Mouse (Mus musculus): ENCODE results near the gene Adap1. TPM values are rescaled to one million over a fixed set of nuclear protein-coding genes. Genes with fewer than 3 reads are reported as not detected.
A peak's percentile ranks its signal among the peaks of the same experiment; 100 is the strongest.

Adap1 gene
- polyA plus RNA-seq, 1 experiment from 2014 or later, result 12.8 TPM

DNA sequence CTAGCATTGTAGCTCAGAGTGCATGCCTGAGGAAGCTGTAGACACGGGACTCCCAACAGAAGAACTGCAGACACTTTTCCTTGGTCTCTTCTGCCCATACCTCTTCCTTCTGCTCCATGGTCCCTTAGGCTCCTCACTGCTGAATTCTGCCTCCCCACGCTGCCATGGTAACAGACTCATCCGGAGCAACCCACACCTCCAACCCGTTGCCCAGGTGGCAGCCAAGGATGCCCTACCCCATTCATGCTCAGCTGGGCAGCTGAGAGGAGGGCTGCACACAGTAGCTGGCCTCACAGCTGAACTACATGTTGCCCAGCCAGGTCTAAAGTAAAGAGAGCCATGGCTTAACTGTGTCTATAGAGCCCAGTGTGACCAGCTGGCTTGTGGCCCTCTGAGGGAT is 36.8 kb downstream of the Adap1 start:
- Histone ChIP-seq H3K4me2 (ENCODE audit: low read length) (no peak overlapping the region), H3K27me3 (replicated peaks; ENCODE audit: control insufficient read depth, insufficient read depth, low read length) (no peaks in the 10 kb centered on the region), H3K4me1 (ENCODE audit: control insufficient read depth, insufficient read depth, low read length) (no peaks in the 10 kb centered on the region), H3K4me3 (ENCODE audit: low read depth, low read length) (no peak overlapping the region), H3K36me3 (ENCODE audit: control insufficient read depth, insufficient read depth, low read length) (no peaks in the 10 kb centered on the region), H3K27ac (ENCODE audit: low read depth, low read length) (no peak overlapping the region), H3K9me3 (replicated peaks; ENCODE audit: control insufficient read depth, low read length) (no peaks in the 10 kb centered on the region), H3K9ac (ENCODE audit: low read length) (no peak overlapping the region)
- DNase-seq (ENCODE audit: low spot score) (no peak), ATAC-seq (no peak)
- WGBS, result 79% methylated on average over 4 of the region's 4 CpGs

DNA sequence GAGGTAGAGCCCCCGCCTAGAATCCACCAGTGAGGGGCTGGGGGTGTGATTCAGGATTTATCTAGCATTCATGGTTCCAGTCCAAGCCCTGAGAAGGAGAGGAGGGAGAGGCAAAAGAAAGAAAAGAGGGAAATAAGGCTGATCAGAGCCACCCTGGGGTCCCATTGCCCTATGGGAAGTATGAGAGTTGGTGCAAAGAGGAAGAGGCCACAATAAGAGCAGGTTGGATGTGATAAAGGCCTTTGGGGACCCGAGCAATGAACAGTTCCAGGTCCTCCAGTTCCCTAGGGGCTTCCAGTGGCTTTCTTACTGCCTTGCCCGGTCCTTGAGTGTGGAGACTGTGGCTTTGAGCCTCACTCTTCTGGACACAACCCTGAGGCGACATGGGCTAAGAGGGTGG is 37.6 kb downstream of the Adap1 start:
- H3K27me3 ChIP-seq (replicated peaks; ENCODE audit: control insufficient read depth, insufficient read depth, low read length), result no peaks in the 10 kb centered on the region
- no peak overlapping the region for H3K27ac ChIP-seq (ENCODE audit: low read depth, low read length)
- H3K9ac ChIP-seq (ENCODE audit: low read length), result no peak overlapping the region
- no peaks in the 10 kb centered on the region for H3K4me1 ChIP-seq (ENCODE audit: control insufficient read depth, insufficient read depth, low read length)
- 88% methylated on average over 4 of the region's 4 CpGs for WGBS
- H3K36me3 ChIP-seq (ENCODE audit: control insufficient read depth, insufficient read depth, low read length), result no peaks in the 10 kb centered on the region
- H3K4me2 ChIP-seq (ENCODE audit: low read length), result no peak overlapping the region
- no peak for ATAC-seq
- no peak for DNase-seq (ENCODE audit: low spot score)
- no peaks in the 10 kb centered on the region for H3K9me3 ChIP-seq (replicated peaks; ENCODE audit: control insufficient read depth, low read length)
- H3K4me3 ChIP-seq (ENCODE audit: low read depth, low read length), result no peak overlapping the region

GRCm38 (mm10) chr5:139287099-139287498 is 38.3 kb downstream of the Adap1 start:
- DNase-seq (ENCODE audit: low spot score), result no peak
- Histone ChIP-seq H3K4me1 (ENCODE audit: control insufficient read depth, insufficient read depth, low read length) (no peaks in the 10 kb centered on the region), H3K4me3 (ENCODE audit: low read depth, low read length) (no peak overlapping the region), H3K9me3 (replicated peaks; ENCODE audit: control insufficient read depth, low read length) (no peaks in the 10 kb centered on the region), H3K4me2 (ENCODE audit: low read length) (no peak overlapping the region), H3K9ac (ENCODE audit: low read length) (no peak overlapping the region), H3K36me3 (ENCODE audit: control insufficient read depth, insufficient read depth, low read length) (no peaks in the 10 kb centered on the region), H3K27ac (ENCODE audit: low read depth, low read length) (no peak overlapping the region), H3K27me3 (replicated peaks; ENCODE audit: control insufficient read depth, insufficient read depth, low read length) (no peaks in the 10 kb centered on the region)
- ATAC-seq, result no peak
- 93% methylated on average over 5 of the region's 5 CpGs for WGBS

DNA sequence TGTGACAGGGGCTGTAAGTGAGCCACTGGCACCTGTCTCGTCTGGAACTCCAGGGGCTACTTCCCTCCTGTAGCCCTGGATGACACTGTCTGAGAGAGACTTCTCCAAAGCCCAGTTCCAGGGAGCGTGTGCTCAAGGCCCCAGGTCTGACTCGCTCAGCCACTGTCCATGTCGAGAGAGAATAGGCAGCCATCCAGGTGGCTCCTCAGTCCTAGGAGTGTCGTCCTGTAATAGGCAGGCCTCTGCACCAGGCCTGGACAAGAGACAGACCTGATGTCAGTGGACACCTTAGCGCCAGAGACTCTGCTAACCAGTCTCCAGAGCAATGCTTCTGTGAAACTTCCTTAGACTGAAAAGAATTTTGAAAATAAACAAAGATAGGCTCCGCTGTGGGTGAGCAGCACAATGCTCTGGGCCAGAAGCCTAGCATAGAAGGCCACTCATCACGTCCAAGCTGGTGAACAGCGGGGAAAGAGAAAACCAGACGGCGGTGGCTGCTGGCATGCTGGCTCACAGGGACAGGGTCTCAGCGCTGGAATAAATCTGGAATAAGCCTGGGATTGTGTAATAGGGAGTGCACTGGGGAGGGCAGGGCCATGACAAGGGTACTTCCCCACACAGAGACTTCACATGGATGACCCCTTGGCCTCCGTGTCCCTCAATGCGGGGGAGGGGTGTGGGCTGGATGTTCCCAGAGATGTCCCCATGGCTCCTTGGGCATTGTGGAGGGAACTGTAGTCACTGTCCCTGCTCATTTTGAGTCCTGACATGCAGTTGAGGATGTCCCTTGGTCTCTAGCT is 39.1 kb downstream of the Adap1 start:
- Histone ChIP-seq H3K4me3 (ENCODE audit: low read depth, low read length) (no peak overlapping the region), H3K4me1 (ENCODE audit: control insufficient read depth, insufficient read depth, low read length) (no peaks in the 10 kb centered on the region), H3K4me2 (ENCODE audit: low read length) (no peak overlapping the region), H3K36me3 (ENCODE audit: control insufficient read depth, insufficient read depth, low read length) (no peaks in the 10 kb centered on the region), H3K27ac (ENCODE audit: low read depth, low read length) (no peak overlapping the region), H3K9ac (ENCODE audit: low read length) (no peak overlapping the region), H3K27me3 (replicated peaks; ENCODE audit: control insufficient read depth, insufficient read depth, low read length) (no peaks in the 10 kb centered on the region), H3K9me3 (replicated peaks; ENCODE audit: control insufficient read depth, low read length) (no peaks in the 10 kb centered on the region)
- 81% methylated on average over 14 of the region's 14 CpGs for WGBS
- no peak for ATAC-seq
- DNase-seq (ENCODE audit: low spot score), result no peak

GRCm38 (mm10) chr5:139285383-139286067 is 39.9 kb downstream of the Adap1 start:
- 48% methylated on average over 8 of the region's 8 CpGs for WGBS
- no peak overlapping the region for H3K9ac ChIP-seq (ENCODE audit: low read length)

DNA sequence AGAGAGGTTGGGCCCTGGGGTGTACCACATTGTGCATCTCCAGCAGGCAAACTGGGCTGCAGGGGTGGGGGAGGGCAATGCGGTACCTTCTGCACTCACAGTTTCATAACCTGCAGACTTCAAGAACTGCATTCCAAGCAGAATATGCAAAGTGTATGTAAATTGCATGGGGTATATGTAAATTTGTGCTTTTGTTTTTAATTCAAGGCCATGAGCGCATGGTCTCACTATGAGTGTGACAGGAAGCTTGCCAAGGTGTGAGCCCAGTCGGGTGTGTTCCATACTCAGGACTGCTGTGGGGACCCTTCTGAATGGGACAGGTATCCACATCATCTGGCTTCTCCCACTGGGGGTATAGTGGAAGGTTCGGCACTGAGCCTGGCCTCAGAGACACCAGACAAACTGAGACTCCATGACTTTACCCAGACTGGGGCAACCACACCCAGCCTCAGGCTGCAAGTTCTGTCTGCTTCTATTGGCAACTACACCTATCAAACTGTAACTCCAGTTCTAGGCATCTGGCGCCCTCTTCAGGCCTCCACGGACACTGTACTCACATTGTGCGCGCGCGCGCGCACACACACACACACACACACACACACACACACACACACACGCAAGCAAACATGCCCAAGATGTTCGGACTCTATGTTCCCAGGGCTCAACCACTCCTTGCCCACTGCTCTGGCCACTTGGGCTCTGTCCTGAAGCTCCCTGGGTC is 41.8 kb downstream of the Adap1 start:
- Histone ChIP-seq H3K27ac (ENCODE audit: low read depth, low read length) (no peak overlapping the region), H3K4me3 (ENCODE audit: low read depth, low read length) (no peak overlapping the region), H3K4me2 (ENCODE audit: low read length) (no peak overlapping the region), H3K27me3 (replicated peaks; ENCODE audit: control insufficient read depth, insufficient read depth, low read length) (no peaks in the 10 kb centered on the region), H3K4me1 (ENCODE audit: control insufficient read depth, insufficient read depth, low read length) (no peaks in the 10 kb centered on the region), H3K9ac (ENCODE audit: low read length) (no peak overlapping the region), H3K9me3 (replicated peaks; ENCODE audit: control insufficient read depth, low read length) (no peaks in the 10 kb centered on the region), H3K36me3 (ENCODE audit: control insufficient read depth, insufficient read depth, low read length) (no peaks in the 10 kb centered on the region)
- ATAC-seq, result no peak
- WGBS, result 93% methylated on average over 14 of the region's 14 CpGs
- DNase-seq (ENCODE audit: low spot score), result no peak

More at GRCm38 (mm10) chr5:139285383-139286067, 39.9 kb downstream of the Adap1 start:
- Histone ChIP-seq H3K4me2 (ENCODE audit: low read length) (no peak overlapping the region), H3K27ac (ENCODE audit: low read depth, low read length) (no peak overlapping the region), H3K4me3 (ENCODE audit: low read depth, low read length) (no peak overlapping the region), H3K9me3 (replicated peaks; ENCODE audit: control insufficient read depth, low read length) (no peaks in the 10 kb centered on the region), H3K4me1 (ENCODE audit: control insufficient read depth, insufficient read depth, low read length) (no peaks in the 10 kb centered on the region), H3K27me3 (replicated peaks; ENCODE audit: control insufficient read depth, insufficient read depth, low read length) (no peaks in the 10 kb centered on the region), H3K36me3 (ENCODE audit: control insufficient read depth, insufficient read depth, low read length) (no peaks in the 10 kb centered on the region)
- DNase-seq (ENCODE audit: low spot score) (no peak), ATAC-seq (no peak)

- no peak overlapping the region for H3K4me3 ChIP-seq (ENCODE audit: low read depth, low read length)
- peak; percentile 52 for ATAC-seq
- DNase-seq (ENCODE audit: low spot score), result peak; percentile 84
- 5% methylated on average over 15 of the region's 15 CpGs for WGBS
- H3K36me3 ChIP-seq (ENCODE audit: control insufficient read depth, insufficient read depth, low read length), result no peaks in the 10 kb centered on the region
- no peak overlapping the region for H3K4me2 ChIP-seq (ENCODE audit: low read length)
- no peaks in the 10 kb centered on the region for H3K27me3 ChIP-seq (replicated peaks; ENCODE audit: control insufficient read depth, insufficient read depth, low read length)
- H3K4me1 ChIP-seq (ENCODE audit: control insufficient read depth, insufficient read depth, low read length), result no peaks in the 10 kb centered on the region
- H3K9me3 ChIP-seq (replicated peaks; ENCODE audit: control insufficient read depth, low read length), result no peaks in the 10 kb centered on the region
- no peak overlapping the region for H3K27ac ChIP-seq (ENCODE audit: low read depth, low read length)
- no peak overlapping the region for H3K9ac ChIP-seq (ENCODE audit: low read length)
These were observed 43.2 kb downstream of the Adap1 start for GRCm38 (mm10) chr5:139282191-139282590.

DNA sequence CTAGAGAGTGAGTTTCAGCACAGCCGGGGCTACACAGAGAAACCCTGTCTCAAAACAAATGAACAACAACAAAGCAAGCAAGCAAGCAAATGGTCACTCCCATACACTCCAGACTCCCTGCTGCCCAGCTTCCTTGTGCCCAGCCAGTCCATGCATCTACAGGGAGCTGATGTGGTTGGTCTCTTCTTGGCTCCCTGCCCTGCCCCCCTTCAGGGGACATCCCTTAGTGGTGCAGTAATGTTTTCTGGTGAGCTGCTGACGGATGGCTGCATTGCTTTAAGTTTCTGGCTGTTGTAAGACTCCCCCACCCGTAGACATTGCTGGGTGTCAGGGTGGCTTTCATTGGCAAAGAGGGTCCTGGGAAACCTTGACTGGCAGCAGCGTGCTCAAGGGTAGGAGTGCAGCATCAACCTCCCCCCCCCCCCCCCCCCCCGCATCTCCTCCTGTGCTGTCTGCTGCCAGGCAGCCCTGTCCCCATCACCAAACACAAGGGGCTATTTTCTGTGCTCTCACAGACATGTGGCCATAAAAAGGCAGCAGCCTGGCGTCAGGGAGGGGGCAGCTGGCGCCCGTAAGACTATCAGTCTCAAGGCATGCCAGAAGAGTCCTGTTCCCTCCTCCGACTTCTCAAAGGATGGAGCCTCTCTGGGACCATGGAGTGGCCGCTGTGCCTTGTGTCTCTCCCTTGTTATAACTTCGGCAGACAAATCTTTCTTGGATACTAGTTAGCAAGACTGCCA is 43.9 kb downstream of the Adap1 start:
- H3K27me3 ChIP-seq (replicated peaks; ENCODE audit: control insufficient read depth, insufficient read depth, low read length), result no peaks in the 10 kb centered on the region
- H3K9ac ChIP-seq (ENCODE audit: low read length), result no peak overlapping the region
- H3K4me1 ChIP-seq (ENCODE audit: control insufficient read depth, insufficient read depth, low read length), result no peaks in the 10 kb centered on the region
- DNase-seq (ENCODE audit: low spot score) (no peak), ATAC-seq (no peak)
- 62% methylated on average over 10 of the region's 11 CpGs for WGBS
- H3K4me3 ChIP-seq (ENCODE audit: low read depth, low read length), result no peak overlapping the region
- no peaks in the 10 kb centered on the region for H3K9me3 ChIP-seq (replicated peaks; ENCODE audit: control insufficient read depth, low read length)
- H3K36me3 ChIP-seq (ENCODE audit: control insufficient read depth, insufficient read depth, low read length), result no peaks in the 10 kb centered on the region
- H3K27ac ChIP-seq (ENCODE audit: low read depth, low read length), result no peak overlapping the region
- H3K4me2 ChIP-seq (ENCODE audit: low read length), result no peak overlapping the region

Data from forebrain, embryonic 14.5 days (tissue).